Mouse (Mus musculus) adrenal gland, adult 8-10 months (tissue): ENCODE measurements around the gene Slc25a25. TPM values are rescaled to one million over a fixed set of nuclear protein-coding genes. Genes with fewer than 3 reads are reported as not detected.
A peak's percentile ranks its signal among the peaks of the same experiment; 100 is the strongest.
"Not testable (repeated sequence)": the region's sequence is repeated elsewhere in the genome, so short reads cannot be mapped to it uniquely, and the experiment has no call there.

ENCODE experiments used
- DNase-seq: peaks from one replicate; pipeline ENCODE4 v3.0.0; 2022
- total RNA-seq, 4 experiments: library from RNA; stranded (reverse); gene quantifications; 2 replicates each; pipeline ENCODE4 v1.2.4; 2022

Gene Slc25a25
- 10 to 100 TPM; 17.9 to 79.8 (median 27.3) TPM for total RNA-seq

DNA sequence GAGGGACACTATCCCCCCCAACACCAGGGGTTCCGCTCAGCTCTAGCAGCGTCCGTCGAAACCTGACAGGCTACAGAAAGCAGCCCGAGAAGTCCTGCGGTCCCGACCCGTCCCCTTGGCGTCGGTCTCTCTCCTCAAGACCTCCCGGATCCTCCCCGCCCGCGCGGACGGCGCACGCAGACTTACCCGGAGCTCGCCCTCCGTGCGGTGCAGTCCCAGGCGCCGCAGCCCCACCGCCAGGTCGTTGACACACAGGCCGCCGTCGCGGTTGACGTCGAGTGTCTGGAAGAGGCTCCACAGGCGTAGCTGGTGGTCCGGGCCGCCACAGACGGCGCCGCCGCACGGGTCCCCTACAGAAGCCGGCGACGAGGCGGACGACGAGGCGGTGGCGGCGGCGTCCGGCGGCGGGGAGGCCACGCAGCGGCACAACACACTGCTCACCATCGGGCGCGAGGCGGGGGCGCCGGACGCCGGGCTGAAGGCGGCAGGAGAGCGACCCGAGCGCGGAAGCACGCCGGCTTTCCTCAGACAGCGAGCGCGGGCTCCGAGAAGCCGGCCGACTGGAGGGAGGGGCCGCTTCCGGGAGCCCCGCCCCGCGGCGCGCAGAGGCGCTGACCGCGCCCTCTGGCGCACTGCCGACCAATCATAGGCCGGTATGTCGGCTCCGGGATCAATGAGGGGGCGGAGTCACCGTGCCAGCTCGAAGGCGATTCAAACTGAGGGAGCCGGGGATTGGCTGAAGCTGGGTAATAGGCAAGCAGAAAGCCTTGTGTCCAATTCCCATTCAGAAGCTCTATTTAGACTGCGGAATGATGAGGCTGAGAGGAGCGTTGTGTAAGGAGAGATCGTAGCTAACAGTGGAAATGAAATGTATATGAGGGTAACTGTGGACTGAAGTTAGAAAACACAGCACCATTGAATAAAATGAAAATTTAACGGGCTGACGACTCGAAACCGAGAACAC lies at the start of gene Slc25a25:
Gene Slc25a25, minus strand, starts transcription at position 565 of the 964 bp plus-strand sequence.
- DNase-seq, result peak; percentile 96

DNA sequence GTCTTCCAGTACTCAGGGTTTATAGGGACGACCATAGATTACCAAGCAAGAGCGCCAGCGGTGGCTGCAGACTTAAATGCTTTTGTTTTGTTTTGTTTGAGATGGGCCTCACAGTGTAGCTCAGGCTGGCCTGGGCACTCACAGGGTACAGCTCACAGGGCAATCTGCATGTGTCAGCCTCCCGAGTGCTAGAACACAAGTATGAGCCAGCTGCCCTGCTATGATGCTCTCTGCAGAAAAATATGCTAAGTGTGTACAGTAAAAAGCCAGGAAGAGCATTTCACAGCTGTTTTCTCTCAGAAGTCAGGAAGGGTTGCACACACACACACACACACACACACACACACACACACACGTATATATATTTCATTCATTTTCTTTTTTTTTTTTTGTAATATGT lies 49.2 kb upstream of the Slc25a25 start:
- no peak for DNase-seq

DNA sequence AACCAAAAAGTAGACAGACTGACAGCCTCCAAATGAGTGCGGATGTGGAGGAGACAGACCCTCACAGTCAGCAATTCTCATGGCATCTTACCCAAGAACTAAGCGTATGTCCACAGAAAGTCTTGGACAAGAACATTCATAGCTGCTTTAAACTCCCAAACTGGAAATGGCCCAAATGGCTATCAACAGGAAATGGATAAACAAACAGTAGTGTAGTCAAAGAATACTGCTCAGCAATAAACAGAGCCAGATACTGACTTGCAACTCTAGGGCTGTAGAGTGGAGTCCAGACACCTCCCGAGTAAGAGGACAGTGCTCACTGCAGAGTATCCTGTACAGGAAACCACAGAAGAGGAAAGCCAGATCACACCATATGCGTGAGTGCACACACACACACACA lies 48.1 kb upstream of the Slc25a25 start:
- no peak for DNase-seq

DNA sequence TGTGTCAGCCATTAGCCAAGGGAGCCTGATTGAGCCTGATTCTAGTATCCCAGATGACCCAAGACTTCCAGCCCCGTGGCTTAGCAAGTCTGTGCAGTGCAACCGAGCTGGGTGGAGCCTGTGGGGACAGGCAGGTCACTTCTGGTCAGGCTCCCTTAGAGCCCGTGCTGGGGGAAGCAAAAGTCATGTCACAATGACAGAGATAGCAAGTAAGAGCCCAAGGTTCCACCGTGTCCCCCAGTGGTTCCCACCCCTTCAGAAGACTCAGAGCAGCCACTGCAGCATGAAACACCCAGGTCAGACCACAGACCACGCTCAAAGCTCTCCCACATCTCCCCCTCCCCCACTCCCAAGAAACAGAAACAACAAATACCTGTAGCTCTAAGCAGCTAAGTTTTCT lies 44.9 kb upstream of the Slc25a25 start:
- no peak for DNase-seq

DNA sequence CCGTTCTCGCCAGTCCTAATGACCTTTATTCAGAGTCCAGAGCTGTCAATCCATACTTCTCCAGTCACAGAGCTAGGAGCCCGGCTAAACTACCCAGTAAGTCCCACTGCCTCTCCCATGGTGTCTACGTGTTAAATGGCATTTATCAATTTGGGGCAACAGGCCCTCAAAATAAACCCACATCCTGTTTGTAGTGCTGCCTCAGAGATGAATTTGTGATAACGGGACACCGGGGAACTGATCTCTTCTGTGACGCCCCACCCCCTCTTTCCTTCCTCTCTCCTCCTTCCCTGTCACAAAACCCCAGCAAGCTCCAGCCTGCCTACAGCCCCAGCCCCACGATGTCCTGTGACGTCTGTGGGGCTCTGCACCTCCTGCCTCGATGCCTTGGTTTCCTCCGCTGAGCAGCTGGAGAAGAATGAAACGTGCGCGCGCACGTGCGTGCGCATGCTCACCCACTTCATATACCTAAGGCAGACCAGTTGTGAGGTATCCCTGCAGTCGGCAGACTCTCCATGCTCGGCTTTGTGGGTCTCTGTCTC lies 44.0 kb upstream of the Slc25a25 start:
- DNase-seq, result no peak

DNA sequence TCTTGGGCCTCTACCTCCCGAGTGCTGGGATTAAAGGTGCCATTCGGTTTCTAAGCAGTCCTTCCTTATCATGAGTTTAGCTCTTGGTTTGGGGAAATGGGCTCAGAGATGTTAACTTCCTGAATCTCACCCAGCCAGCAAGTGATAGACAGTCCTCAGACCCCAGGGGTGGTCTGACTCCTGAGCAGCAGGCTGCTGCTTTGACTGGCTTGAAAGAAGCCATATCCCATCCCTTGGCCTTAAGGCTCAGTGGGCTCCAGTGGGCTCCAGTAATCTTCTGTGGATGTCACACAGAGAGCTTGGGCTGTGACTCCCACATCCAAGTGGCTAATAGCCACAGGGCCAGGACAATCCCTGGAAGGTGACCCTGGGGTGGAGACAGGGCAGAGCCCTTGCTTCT lies 43.3 kb upstream of the Slc25a25 start:
- DNase-seq, result no peak

DNA sequence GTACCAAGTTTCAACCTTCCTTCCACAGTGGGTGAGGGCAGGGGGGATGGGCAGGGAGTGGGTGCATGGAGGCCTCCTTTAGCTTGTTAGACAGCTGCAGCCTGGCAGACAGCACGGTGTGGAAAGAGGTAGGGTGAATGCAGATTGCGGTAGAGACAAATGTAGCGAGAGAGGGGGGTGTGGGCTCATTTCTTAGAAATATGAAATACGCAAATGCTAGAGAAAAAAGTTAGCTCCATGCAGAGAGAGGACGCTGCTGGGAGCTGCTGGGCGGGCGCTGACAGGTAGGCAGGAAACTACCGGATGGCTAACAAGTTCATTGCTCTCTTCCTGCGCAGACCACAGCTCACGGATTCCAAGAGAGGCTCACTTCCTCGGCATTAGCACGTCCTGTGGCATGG lies 42.1 kb upstream of the Slc25a25 start:
- DNase-seq, result no peak

DNA sequence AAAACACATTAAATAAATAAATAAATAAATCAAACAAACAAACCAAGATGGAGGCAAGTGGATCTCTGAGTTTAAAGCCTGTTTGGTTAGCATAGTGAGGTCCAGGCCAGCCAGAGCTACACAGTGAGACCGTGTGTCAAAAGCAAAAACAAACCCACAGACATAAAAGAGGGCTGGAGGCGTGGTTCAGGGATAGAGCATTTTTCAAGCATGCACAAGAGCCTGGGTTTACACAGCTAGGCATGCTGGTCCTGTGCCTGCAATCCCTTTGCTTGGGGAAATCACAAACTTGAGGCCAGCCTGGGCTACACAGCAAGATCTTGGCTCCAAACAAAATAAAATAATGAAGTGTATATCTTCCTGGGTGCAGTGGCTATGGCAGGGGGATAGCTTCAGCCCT lies 41.4 kb upstream of the Slc25a25 start:
- no peak for DNase-seq

DNA sequence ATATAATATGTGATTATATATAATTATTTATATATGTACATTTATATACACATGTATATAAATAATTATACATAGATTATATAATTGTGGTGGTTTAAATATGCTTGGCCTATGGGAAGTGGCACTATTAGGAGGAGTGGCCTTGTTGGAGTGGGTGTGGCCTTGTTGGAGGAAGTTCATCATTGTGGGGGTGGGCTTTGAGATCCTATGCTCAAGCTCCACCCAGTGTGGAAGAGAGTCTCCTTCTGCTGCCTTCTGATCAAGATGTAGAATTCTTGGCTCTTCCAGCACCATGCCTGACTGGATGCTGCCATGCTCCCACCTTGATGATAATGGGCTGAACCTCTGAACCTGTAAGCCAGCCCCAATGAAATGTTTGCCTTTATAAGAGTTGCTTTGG lies 39.5 kb upstream of the Slc25a25 start:
- not testable (repeated sequence) for DNase-seq

DNA sequence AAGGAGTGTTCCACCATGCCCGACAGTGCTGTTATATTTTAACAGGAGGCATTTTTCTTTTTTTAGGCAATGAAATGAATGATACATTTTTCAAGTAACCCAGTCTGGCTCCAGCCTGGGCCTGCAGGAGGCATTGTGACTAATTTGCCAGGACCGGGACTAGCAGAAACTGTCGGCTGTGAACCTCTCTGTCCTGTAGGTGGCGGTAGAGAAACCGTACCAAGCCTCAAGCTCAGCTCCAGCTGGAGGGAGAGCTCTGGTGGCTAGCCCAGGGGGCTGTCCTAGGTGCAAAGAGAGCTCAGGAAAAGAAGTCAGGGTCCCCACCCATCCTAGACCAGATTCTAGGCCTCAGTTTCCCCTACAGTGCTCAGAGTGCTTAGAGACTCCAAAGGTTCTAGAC lies 37.4 kb upstream of the Slc25a25 start:
- DNase-seq, result peak; percentile 74

DNA sequence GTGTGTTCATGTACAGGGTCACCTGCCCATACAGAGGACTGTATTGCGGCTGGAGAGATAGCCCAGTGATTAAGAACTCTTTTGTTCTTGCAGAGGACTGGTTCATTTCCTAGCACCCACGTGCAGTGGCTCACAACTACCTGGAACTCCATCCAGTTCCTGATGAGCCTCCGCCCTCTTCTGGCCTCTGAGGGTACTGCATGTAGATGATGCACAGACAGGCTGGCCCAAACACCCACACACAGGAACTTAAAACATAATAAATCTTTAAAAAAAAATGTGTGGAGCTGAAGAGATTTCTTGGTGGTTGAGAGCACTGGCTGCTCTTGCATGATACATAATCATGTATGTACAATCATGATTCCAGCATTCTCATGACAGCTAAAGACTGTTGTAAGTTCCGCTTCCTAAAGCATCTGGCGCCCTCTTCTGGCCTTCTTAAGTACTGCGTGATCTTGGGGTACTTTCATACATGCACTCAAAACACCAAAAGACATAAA lies 35.9 kb upstream of the Slc25a25 start:
- DNase-seq, result peak; percentile 84

DNA sequence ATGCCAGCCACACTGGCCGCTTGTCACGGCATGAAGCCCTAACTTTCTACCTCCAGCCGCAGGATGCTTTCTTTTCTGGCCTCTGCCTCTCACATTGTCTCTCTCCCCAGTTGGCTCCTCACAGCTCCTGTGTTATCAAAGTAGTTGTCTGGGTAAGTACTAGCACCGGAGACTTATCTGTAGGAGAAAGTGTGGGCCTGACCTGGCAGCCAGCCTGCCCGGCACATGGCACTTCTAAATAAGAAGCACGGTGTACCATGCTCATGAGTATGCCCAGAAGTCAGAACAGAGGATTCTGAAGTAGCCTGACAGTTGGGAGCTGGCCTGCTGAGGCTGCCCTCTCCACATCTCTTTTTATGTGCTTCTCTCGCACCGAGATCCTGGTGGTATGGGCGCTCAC lies 34.9 kb upstream of the Slc25a25 start:
- DNase-seq, result no peak

DNA sequence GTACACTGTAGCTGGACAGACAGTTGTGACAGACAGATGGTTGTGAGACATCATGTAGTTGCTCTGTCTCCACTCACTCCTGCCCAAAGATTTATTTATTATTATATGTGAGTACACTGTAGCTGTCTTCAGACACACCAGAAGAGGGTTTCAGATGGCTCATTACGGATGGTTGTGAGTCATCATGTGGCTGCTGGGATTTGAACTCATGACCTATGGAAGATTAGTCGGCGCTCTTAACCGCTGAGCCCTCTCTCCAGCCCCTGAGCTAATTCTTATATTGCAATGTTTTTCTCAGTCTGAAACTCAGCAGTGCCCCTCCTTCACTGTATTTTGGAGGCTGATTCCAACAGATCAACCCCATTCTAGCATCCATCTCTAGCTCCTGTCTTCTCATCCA lies 34.5 kb upstream of the Slc25a25 start:
- DNase-seq, result no peak

DNA sequence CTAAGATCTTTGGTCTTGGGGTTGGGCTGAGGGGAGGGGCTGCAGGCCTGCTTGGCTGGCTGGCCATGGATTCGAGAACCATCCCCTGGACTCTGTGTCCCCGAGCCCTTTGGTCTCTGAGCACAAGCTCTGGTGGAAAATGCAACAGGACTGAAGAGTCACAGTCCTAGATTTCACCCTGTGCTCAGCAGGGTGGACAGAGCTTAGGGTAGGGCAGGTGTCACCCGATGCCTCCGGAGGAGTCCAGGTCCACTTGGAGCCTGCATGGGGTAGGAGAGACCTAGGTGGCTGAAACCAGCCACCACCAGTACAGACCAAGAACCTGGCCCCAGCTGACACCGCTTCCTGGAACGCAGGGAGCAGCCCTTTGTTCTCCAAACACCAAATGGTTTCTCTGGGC lies 33.7 kb upstream of the Slc25a25 start:
- no peak for DNase-seq

DNA sequence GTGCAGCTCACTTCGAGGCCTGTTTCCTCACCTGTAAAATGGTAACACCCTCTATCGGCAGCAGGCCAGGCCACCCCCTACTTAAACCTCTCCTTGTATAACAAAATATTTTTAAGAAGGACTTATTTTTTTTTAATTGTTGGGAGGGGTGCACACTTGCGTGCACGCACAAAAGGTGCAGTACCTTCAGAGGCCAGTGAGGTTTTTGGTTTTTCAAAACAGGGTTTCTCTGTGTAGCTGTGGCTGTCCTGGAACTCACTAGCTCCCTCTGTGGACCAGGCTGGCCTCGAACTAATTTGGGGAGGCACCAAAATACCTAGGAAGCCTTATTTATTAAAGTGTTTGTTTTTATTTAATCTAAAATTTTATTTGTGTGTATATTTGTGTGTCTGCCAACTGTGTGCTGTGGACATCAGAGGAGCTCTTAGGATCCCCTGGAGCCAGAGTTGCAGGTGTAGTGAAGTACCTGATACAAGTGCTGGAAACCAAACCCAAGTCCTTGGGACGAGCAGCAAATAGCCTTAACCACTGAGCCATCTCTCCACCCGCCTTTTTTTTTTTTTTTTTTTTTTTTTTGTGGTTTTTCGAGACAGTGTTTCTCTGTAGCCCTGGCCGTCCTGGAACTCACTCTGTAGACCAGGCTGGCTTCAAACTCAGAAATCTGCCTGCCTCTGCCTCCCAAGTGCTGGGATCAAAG lies 32.1 kb upstream of the Slc25a25 start:
- DNase-seq, result no peak

DNA sequence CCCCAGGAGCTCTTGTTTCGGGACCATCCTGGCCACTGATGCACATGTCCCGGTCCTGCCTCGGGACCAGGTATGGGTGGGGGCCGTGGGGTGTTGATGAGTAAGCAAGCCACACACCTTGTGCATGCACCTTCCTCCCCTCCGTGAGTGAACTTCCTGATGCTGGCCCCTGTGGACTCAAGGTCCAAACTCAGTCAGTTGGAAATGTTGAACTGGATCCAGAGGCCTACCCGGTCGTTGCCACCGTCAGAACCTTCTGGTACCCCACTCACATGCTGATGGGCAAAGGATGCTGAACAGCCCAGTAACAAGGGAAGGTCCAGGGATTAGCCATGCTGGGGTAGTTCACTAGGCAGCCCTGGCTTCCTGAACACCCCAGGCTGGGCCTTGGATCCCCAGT lies 31.1 kb upstream of the Slc25a25 start:
- DNase-seq, result no peak

DNA sequence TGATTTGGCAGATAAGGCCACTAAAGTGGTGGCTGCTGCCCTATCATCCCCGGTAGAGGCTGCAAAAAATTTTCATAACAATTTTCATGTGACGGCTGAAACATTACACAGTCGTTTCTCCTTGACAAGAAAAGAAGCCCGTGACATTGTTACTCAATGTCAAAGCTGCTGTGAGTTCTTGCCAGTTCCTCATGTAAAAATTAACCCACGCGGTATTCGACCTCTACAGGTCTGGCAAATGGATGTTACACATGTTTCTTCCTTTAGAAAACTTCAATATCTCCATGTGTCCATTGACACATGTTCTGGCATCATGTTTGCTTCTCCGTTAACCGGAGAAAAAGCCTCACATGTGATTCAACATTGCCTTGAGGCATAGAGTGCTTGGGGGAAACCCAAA lies 24.1 kb upstream of the Slc25a25 start:
- DNase-seq, result not testable (repeated sequence)

DNA sequence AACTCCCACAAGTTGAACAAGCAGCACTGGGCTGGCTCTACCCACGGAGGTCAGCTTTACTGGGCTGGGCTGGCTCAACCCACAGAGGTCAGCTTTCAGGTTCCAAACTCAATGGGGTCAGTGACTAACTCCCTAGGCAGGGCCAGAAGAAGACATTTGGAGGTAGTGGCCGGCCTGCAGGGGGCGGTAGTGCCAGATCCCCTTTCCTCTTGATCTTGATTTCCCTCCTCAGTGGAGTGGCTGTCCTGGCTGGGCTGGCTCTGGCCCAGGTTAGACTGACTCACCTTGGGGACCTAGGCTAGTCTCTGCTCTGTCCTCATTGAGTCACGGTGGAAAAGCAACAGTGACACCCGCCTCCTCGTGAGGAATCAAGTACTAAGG lies 20.4 kb upstream of the Slc25a25 start:
- peak; percentile 71 for DNase-seq

DNA sequence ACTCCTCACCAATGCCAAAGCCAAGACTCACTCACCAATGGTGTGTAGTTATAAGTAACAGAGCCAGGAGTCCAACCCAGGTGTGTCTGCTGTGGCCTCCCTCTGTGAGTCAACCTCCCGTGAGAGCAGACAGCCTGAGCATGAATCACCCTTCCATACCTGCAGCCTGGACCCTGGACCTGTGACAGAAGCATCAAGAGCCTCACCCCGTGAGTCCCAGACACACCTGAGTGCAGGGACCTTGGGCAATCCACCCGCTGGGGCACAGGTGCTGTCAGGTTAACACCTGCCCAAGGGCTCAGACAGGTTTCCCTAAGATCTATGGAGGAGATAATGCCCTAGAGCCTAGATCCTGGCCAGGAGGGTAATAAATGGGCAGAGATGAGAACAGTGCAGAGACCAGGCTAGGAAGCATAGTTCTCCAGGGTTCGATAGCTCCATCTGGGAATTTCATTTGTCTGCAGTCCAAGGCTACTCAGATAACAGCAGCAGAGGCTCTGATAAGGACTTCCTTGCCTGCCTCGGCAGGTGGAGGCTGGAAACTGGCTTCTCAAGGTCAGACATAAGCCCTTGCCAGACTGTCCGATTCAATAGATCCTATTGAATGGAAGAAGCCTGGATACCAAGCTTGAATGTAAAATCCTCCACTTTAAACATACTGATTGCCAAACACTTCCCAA lies 19.9 kb upstream of the Slc25a25 start:
- DNase-seq, result no peak

DNA sequence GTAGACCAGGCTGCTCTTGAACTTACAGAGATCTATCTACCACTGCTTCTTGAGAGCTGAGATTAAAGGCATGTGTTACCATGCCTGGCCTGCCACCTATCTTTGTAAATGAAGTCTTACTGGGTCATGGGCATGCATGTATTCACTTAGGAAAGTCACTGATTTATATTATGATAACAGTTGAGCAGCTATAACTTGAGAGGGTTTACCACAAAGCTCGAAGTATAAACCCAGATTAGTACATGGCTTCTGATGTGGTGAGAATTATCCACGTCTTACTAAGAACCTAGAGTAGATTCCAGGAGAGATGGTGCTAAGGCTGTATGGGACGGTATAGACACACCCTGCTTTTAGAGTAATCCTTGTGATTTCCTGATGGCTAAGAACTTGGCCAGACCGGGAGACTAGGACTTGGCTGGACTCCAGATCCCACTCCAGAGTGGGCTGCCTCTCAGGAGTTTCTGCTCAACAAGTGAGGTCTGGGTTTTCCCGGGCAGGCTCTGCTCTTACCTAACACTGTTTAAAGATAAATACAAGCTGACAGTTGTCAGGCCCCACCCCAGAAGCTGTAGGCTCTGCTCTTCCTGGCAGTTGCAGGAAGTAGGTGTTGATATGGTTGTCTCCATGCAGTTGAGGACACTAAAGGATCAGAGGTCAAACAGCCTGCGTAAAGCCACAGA lies 13.1 kb upstream of the Slc25a25 start:
- no peak for DNase-seq

DNA sequence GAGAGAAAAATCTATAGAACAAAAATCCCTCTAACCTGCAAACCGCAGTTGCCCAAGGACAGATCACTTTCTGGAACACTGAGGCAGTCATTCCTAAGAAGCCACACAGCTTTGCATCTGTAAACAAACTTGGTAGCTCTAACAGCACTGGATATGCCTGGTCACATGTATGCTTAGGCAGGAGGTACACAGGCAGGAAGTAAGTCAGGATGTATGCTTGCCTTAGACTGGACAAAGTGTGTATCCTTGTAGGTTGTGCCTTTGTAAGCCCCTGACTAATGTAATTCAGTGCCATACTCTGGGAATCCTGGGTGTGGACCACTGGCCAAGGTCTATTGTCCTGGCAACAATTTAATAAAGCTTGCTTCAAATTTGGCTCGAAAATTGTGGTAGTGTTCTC lies 12.5 kb upstream of the Slc25a25 start:
- no peak for DNase-seq

DNA sequence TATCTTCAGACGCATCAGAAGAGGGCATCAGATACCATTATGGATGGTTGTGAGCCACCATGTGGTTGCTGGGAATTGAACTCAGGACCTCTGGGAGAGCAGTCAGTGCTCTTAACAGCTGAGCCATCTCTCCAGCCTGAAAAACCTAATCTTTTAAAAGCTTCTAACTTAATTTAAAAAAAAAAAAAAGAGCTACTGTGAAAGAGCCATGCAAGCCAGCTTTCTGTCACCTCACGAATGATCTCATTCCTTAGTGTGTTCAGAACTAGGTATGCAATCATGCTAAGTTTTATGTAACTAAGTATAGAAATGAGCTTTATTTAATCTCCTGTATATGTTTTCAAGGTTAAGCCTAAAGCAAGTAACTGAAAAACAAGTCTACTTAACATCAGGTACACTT lies 8.4 kb upstream of the Slc25a25 start:
- no peak for DNase-seq
